Mouse (Mus musculus) intestine, embryonic 15.5 days (tissue): ENCODE data around the gene Strbp. TPM values are rescaled to one million over a fixed set of nuclear protein-coding genes. Genes with fewer than 3 reads are reported as not detected.

ENCODE experiments used
- ATAC-seq: fragments of 200-750 bp; cut with Nextera tagmentation; 2 replicates; pipeline ENCODE4 v1.8.0; 2017; ENCODE audit warnings: moderate TSS enrichment, moderate library complexity
- H3K27ac ChIP-seq: fragments of 300-500 bp; sonication (generic); 2 replicates; pipeline ENCODE4 v1.5.1; 2015; ENCODE audit warnings: mild to moderate bottlenecking, inconsistent platforms
- H3K27me3 ChIP-seq: fragments of 300-500 bp; sonication (generic); replicated peaks from 2 replicates; pipeline ENCODE4 v1.6.1; 2015; ENCODE audit warnings: inconsistent platforms
- H3K36me3 ChIP-seq: fragments of 300-500 bp; sonication (generic); 2 replicates; pipeline ENCODE4 v1.6.1; 2015; ENCODE audit warnings: inconsistent platforms
- H3K4me1 ChIP-seq: fragments of 300-500 bp; sonication (generic); replicated peaks from 2 replicates; pipeline ENCODE4 v1.6.1; 2015; ENCODE audit warnings: inconsistent platforms
- H3K4me2 ChIP-seq: fragments of 300-500 bp; sonication (generic); replicated peaks from 2 replicates; pipeline ENCODE4 v1.6.1; 2015; ENCODE audit warnings: mild to moderate bottlenecking, inconsistent platforms
- H3K4me3 ChIP-seq: fragments of 300-500 bp; sonication (generic); replicated peaks from 2 replicates; pipeline ENCODE4 v1.5.1; 2015; ENCODE audit warnings: inconsistent platforms
- H3K9ac ChIP-seq: fragments of 300-500 bp; sonication (generic); 2 replicates; pipeline ENCODE4 v1.6.1; 2015; ENCODE audit warnings: inconsistent platforms
- H3K9me3 ChIP-seq: fragments of 300-500 bp; sonication (generic); 2 replicates; pipeline ENCODE4 v1.6.1; 2016; ENCODE audit warnings: inconsistent platforms
- WGBS: fragments of 180-500 bp; shearing (Covaris S2); methylation state at CpG from one replicate; pipeline ENCODE4 v1.1.7; 2015; 5-methylcytosine and 5-hydroxymethylcytosine counted together
- polyA plus RNA-seq: library from polyadenylated mRNA; unstranded; fragments of >200 nt; fragmentation: Nextera tagmentation; extraction: Ambion mirVana; gene quantifications from 2 replicates; pipeline ENCODE4 v1.2.1, GENCODE M21; 2015

The Strbp gene
- polyA plus RNA-seq, 1 experiment from 2014 or later, result 37.0 TPM

DNA sequence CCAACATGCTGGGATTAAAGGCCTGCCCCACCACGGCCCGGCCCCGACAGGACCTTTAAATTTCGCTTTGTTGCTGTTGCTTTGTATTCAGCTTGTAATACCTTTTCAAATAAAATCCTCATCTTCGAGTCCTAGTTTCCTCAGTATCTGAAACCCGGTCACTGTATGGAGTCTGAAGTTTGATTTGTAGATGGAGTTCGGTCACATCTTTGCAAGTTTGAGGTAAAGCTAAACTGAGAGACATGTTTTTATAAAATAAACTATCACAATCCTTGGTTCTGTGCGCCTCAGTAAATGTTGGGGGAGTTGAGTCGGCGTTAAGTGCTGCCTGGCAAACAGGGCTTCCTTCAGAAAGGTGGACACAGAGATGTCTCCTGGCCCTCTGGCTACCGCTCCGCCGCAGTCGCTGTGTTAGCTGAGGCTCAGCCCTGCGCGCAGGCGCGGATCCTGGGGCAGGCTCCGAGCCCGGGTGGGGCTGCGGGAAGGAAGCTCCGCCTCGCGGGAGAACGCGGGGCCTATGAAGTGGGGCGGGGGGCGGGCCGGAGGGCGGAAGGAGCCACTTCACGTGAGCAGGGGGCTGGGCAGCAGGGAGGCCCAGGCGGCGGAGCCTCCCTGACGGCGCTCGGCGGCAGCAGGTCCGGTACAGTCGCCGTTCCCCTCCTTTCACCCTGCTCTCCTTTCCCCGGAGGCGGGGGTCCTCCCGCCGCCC is 251.8 kb downstream of the Strbp start:
- 6% methylated on average over 44 of the region's 44 CpGs for WGBS
- H3K27me3 ChIP-seq, result no peaks in the 10 kb centered on the region
- H3K36me3 ChIP-seq, result no peaks in the 10 kb centered on the region
- ATAC-seq, result peak; percentile 98
- H3K4me3 ChIP-seq, result peak overlapping the region; percentile 93
- H3K9me3 ChIP-seq, result no peaks in the 10 kb centered on the region
- H3K4me2 ChIP-seq, result peak overlapping the region; percentile 73
- peak overlapping the region; percentile 95 for H3K9ac ChIP-seq
- peaks cover 5% of the 10 kb centered on the region; the same call in 1 of the 2 replicates for H3K4me1 ChIP-seq
- H3K27ac ChIP-seq, result peak overlapping the region; percentile 86

DNA sequence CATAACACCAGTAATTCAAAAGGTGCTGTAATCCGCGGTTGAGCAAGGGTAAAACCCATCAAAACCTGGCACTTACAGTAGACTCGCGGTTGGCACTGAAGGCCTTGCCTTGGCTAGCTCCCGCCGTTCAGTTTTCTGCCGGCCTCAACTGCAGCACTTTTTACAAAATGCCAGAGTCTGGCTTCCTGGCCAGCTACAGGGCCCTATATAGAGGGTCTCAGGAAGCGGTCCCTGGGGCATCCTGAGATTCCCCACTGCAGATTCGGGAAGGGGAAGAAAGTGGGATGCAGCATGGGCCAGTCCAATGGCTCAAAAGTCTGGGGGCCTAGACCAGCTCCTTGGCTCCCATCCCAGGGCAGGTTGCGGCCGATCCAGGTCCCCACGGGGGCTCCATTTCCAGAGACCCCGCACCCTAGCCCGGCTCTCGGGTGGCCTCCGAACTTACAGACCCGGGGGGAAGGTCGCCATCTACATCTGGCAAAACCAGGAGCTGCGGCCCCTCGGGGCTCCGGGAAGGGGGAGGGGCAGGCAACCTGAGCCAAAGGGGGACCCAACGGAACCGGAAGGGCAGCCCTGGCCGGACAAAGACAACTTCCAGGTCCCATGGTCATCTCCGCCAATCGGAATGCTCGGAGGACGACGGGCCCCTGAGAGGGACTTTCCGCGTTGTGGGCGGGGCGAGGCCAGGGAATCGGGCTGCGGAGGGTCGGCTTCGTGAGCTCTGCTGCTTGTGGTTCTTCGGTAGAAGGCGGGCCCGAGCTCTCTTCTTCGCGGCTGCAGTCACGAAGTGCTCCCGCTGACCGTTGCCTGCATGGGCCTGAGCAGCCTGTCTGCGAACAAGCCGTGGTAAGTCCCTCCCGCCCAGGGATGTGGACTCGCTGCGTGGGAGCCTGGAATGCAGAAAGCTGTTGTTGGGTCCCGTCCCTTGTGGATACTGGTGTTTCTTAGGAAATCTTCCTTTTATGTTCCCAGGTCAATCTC is 260.8 kb downstream of the Strbp start, which contains the start of the genes Zbtb26, Zbtb6 and Rabgap1:
Gene Zbtb26, minus strand, starts transcription at position 525 of the 981 bp plus-strand sequence.
Gene Zbtb6, minus strand, starts transcription at position 561 of the 981 bp plus-strand sequence.
Gene Rabgap1, plus strand, starts transcription at position 669 of the 981 bp plus-strand sequence.
- WGBS, result under 1% methylated on average over 51 of the region's 51 CpGs
- peak within 1 kb of the TSS; percentile 83 for H3K27ac ChIP-seq
- H3K4me1 ChIP-seq, result no peaks in the 10 kb centered on the region
- ATAC-seq, result peak; percentile 100
- no peaks in the 10 kb centered on the region for H3K36me3 ChIP-seq
- no peaks in the 10 kb centered on the region for H3K9me3 ChIP-seq
- peak within 1 kb of the TSS; percentile 75 for H3K9ac ChIP-seq
- H3K27me3 ChIP-seq, result no peaks in the 10 kb centered on the region
- H3K4me3 ChIP-seq, result peak within 1 kb of the TSS; percentile 85
- peak within 1 kb of the TSS; percentile 65 for H3K4me2 ChIP-seq

Other genes with a start within 250 kb of the Strbp start
- gene Gpr21, start 187.5 kb downstream of the Strbp start, polyA plus RNA-seq, result 0.92 and 1.8 TPM in 2 replicates
- 1.9 and 2.1 TPM in 2 replicates for gene Crb2, start 72.4 kb upstream of the Strbp start, polyA plus RNA-seq